Mouse (Mus musculus) monocyte, adult 2 months (primary cell): Measurements from ENCODE around the gene Itih3.
A peak's percentile ranks its signal among the peaks of the same experiment; 100 is the strongest.

Experiments used
- DNase-seq, 2 experiments: peaks; one replicate each; pipeline ENCODE4 v3.0.0; 2022; ENCODE audit warnings: low spot score in 2 of 2, low read depth in 1 of 2

Gene Itih3

GRCm38 (mm10) chr14:30923375-30924105, at the start of gene Itih3:
Itih3 (minus strand) TSS chr14:30923760.
- no peak for DNase-seq

DNA sequence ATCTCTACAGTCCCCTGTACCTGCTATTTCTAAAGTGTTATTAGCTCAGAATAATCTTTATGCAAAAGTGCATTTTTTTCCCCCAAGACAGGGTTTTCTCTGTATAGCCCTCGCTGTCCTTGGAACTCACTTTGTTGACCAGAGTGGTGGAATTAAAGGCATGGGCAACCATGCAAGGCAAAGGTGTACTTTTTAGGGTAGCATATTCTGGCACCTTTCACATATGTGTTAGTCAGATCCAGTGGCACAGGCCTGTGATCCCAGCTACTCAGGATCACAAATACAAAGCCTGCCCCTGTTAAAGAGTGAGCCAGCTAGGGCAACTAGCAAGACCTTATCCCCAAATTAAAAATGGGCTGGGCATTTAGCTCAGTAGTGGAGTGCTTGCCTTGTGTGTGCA, 36.8 kb upstream of the Itih3 start:
- no peak for DNase-seq

- no peak for DNase-seq
These were observed 35.5 kb upstream of the Itih3 start for GRCm38 (mm10) chr14:30959031-30959430.

DNA sequence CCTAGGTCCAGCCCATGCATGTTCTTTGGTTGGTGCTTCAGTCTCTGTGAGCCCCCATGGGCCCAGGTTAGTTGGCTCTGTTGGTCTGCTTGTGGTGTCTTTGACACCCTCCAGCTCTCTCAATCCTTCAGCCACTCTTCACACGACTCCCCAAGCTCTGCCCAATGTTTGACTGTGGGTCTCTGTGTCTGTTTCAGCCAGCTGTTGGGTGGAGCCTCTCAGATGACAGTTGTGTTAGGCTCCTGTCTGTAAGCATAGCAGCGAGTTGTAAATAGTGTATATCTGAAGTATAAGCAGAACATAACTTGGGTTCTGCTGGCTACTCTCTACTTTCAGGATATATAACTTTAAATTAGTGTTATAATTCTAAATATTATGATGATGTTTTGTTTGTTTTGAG, 35.0 kb upstream of the Itih3 start:
- DNase-seq: no peak

- DNase-seq: peak; percentile 85 to 88
These were observed 27.7 kb upstream of the Itih3 start, which contains the start of gene Nek4 for GRCm38 (mm10) chr14:30951154-30951825. Nek4 (plus strand) TSS chr14:30951377.

DNA sequence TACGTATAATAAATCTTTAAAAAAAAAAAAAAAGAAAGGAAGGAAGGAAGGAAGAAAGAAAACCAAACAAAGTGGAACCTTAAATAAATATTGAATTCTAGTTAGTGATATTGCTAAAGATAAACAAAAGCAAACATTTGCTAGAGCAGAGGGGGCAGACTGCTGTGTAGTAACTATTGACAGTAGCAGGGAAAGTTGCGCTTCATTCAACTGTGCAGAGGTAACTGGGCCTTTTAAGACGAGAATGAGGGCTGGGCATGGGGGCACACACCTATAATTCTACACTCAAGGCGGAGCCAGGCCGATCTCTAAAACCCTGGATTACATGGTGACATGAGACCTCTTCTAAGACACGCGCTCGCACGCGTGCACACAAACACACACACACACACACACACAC, 26.4 kb upstream of the Itih3 start:
- DNase-seq: no peak

DNA sequence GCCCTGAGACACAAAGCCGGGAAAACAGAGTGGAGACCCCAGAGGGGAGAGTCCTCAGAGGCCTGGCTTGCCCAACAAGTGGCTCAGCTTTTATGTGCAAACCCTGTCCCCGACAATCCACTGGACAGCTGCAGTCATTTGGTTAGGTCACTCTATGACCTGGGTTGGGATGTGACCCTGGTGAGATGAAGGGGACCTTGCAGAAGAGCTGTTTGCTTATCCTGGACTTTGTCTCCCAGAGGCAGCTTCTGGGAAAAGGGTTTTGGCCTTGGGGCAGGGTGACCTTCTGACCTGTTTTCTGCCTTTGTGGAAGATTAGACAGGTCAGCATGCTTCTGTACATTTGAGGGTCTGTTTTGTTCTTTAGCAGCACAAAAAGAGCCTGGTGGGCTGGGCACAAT, 21.2 kb upstream of the Itih3 start:
- no peak for DNase-seq

DNA sequence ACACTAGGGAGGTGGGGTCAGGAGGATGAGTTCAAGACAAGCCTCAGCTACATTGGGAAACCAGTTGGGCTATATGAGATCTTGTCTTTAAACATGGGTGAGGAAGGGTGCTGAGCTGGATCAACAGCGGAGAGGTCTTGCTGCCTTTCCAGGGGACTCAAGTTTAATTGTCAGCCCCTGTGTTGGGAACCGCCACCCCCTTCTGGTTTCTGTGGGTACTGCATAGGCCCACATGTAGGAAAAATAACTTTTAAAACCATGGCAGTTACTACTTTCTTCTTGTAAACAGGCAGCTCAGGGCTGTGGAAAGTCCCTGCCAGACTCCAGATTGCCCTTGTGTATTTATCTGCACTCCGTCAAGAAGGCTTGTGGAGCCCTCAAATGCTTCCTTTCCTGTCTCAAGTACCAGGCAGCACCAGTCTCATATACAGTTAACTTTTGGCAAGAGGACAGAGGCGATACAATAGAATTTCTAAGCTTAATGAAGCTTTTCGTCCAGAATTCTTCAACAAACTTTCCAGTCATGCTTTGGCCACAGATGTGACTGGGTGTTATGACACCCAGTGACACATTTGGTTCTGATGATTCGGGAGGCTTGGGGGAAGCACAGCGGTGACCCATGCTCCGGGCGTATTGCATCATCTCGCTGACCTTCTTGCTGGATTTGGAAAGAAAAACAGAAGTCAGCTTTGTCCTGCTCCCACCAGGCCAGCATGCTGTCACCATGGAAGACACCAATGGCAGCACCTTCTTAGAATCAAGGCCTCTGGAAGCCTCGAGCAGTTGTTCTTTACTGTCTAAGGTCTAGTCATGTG, 20.5 kb upstream of the Itih3 start:
- DNase-seq: peak; percentile 43 to 61

- DNase-seq: no peak
These were observed 19.5 kb upstream of the Itih3 start, which contains the start of gene Itih1 for GRCm38 (mm10) chr14:30943038-30943437. Itih1 (minus strand) TSS chr14:30943289.

DNA sequence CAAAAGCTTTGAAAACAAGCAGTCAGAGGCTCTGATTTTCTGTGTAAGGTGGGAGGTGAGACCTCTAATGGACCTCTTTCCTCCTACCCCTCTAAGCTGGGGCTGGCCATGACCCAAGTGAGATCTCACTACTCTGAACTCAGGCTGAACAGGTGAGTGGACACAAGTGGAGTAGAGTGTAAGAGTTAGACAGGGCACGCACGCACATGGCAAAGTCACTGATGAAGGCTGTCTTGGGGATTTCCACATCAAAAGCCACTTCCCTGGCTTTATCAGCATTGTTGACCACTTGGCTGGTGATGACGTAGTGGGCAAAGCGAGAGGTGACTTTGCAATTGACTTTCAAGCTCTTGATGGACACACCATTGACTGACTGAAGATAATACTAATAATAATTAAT, 18.7 kb upstream of the Itih3 start:
- no peak for DNase-seq

- DNase-seq: no peak
These were observed 9.8 kb upstream of the Itih3 start for GRCm38 (mm10) chr14:30933351-30933750.

GRCm38 (mm10) chr14:30930386-30930785, 6.8 kb upstream of the Itih3 start:
- no peak for DNase-seq

GRCm38 (mm10) chr14:30925492-30925891, 1.9 kb upstream of the Itih3 start:
- DNase-seq: no peak

- DNase-seq: no peak
These were observed 1.4 kb downstream of the Itih3 start for GRCm38 (mm10) chr14:30922053-30922670.

DNA sequence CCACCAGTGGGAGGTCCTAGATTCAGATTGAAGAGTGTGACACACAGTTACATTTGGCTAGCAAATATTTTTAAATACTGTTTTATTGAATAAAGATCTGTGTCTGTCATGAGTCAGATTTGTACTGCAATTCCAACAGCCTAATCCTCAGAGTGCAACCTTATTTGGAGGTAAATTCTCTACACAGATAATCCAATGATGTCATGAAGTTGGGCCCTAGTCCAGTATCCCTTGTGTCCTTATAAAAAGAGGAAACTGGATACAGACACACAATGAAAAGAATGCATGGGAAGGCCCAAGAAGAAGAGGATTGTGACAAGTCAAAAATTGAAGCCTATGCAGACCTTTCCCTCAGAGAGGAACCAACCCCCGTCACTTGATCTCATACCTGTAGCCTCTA, 7.0 kb downstream of the Itih3 start:
- no peak for DNase-seq

- DNase-seq: no peak
These were observed 10.2 kb downstream of the Itih3 start for GRCm38 (mm10) chr14:30913404-30913803.

DNA sequence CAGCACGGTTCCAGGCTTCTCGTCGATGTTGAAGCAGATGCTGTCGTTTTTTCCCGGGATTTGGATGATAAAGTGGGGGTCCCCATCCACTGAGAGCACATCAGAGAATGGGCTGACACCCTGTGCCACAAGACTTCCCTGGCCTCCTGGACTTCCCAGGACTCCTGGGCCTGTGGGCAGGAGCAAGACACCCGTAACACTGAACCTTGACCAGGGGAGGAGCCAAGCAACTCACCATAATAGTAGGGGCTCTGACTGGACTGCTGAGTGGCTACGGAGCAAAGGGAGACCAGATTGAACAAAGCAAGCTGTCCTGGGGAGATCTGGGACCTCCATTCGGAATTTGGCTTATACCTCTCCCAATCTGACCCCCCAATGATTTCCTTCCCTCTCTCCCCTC, 10.9 kb downstream of the Itih3 start:
- no peak for DNase-seq

GRCm38 (mm10) chr14:30911141-30911540, 12.4 kb downstream of the Itih3 start:
- no peak for DNase-seq

- DNase-seq: peak; percentile 48 to 52
These were observed 15.7 kb downstream of the Itih3 start for GRCm38 (mm10) chr14:30907814-30908265.

DNA sequence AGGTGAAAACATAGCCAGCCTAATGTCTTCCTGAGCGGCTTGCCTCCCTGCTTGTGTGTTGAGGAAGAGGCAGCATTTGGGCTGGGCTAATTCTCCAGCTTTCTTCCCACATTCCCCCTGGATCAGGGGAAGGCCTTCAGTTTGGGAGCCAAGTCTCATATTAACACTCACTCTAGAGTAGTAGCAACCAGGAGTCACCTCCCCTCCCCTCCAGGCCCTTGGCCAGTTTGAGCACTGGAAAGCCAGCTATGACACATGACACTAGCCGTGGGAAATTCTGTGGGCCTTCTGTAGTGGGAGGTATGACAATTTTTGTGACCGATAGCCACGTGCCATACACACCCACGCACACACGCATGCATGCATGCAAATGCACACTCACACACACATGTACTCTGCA, 17.6 kb downstream of the Itih3 start:
- no peak for DNase-seq

DNA sequence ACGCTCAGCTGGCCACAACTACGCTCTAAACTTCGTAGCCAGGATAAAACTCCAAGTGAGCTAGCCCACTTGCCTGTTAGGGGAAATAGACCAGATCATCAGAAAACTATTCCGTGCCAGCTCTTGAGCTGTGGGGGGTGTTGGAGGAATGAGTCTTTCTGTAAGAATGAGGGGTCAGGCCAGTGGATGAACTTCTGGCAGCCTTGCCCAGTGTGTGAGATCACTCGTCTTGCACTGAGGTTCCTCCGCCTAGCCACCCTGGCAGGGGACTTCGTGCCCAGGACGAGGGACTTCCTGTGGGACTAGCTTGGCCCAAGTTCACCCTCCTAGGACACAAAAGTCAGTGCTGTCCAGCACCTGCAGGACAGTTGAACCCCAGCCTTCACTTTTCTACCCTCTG, 19.3 kb downstream of the Itih3 start:
- no peak for DNase-seq
